Mouse (Mus musculus) MEL (cell line): ENCODE measurements around the gene Rpl19. TPM values are rescaled to one million over a fixed set of nuclear protein-coding genes. Genes with fewer than 3 reads are reported as not detected.

Experiments used
- DNase-seq: peaks from one replicate; pipeline ENCODE4 v3.0.0; 2011; ENCODE audit warnings: low read depth, low spot score
- H3K27ac ChIP-seq: 2 replicates; pipeline ENCODE4 v1.5.1; 2012; ENCODE audit warnings: low read depth, mild to moderate bottlenecking, control low read depth, low read length, moderate library complexity; ENCODE audit not compliant: control insufficient read depth
- H3K27me3 ChIP-seq, 2 experiments: fragments of 150-350 bp in 1 of 2; sonication (generic) in 1 of 2; 2 replicates each; pipeline ENCODE4 v1.6.1; 2012; ENCODE audit warnings: low read length in 2 of 2, mild to moderate bottlenecking in 2 of 2, improper control_type of control experiment in 1 of 2, moderate library complexity in 1 of 2; ENCODE audit not compliant: insufficient read depth in 2 of 2, control insufficient read depth in 1 of 2
- H3K36me3 ChIP-seq, 2 experiments: 2 replicates each; pipeline ENCODE4 v1.6.1; 2012 to 2014; ENCODE audit warnings: low read length in 2 of 2, improper control_type of control experiment in 1 of 2, inconsistent platforms in 1 of 2, mild to moderate bottlenecking in 1 of 2; ENCODE audit not compliant: insufficient read depth in 2 of 2, control insufficient read depth in 1 of 2
- H3K4me1 ChIP-seq, 2 experiments: fragments of 150-350 bp in 1 of 2; sonication (generic) in 1 of 2; 2 replicates each; pipeline ENCODE4 v1.6.1; 2012; ENCODE audit warnings: low read length in 2 of 2, improper control_type of control experiment in 1 of 2, mild to moderate bottlenecking in 1 of 2; ENCODE audit not compliant: insufficient read depth in 2 of 2, control insufficient read depth in 1 of 2
- H3K4me3 ChIP-seq, 2 experiments: fragments of 150-350 bp in 1 of 2; sonication (generic) in 1 of 2; 2 replicates each; pipeline ENCODE4 v1.5.1; 2012; ENCODE audit warnings: low read depth in 2 of 2, low read length in 2 of 2, mild to moderate bottlenecking in 2 of 2, moderate library complexity in 2 of 2, control low read depth in 1 of 2, improper control_type of control experiment in 1 of 2; ENCODE audit not compliant: control insufficient read depth in 1 of 2, insufficient read depth in 1 of 2
- H3K79me2 ChIP-seq: 2 replicates; pipeline ENCODE4 v1.6.1; 2012; ENCODE audit warnings: mild to moderate bottlenecking, low read length, moderate library complexity; ENCODE audit not compliant: control insufficient read depth, poor library complexity, insufficient read depth
- H3K9ac ChIP-seq: 2 replicates; pipeline ENCODE4 v1.6.1; 2012; ENCODE audit warnings: low read depth, mild to moderate bottlenecking, control low read depth, low read length, moderate library complexity; ENCODE audit not compliant: control insufficient read depth, poor library complexity, severe bottlenecking
- H3K9me3 ChIP-seq: fragments of 150-350 bp; sonication (generic); replicated peaks from 2 replicates; pipeline ENCODE4 v1.6.1; 2012; ENCODE audit warnings: mild to moderate bottlenecking, low read length, improper control_type of control experiment, moderate library complexity; ENCODE audit not compliant: insufficient read depth
- CHD1 ChIP-seq: IDR thresholded peaks from 2 replicates; pipeline ENCODE4 v1.6.1; 2012; ENCODE audit warnings: low read depth, mild to moderate bottlenecking, inconsistent platforms, low read length, improper control_type of control experiment
- CHD2 ChIP-seq: IDR thresholded peaks from 2 replicates; pipeline ENCODE4 v1.6.1; 2011; ENCODE audit warnings: low read length, improper control_type of control experiment
- CTCF ChIP-seq, 3 experiments: IDR thresholded peaks in 2 of 3; conservative IDR thresholded peaks in 1 of 3; 2 replicates each; pipeline ENCODE4 v1.5.1; 2011 to 2012; ENCODE audit warnings: low read length in 3 of 3, low read depth in 2 of 3, mild to moderate bottlenecking in 2 of 3, improper control_type of control experiment in 1 of 3, inconsistent platforms in 1 of 3, mixed read lengths in 1 of 3, moderate library complexity in 1 of 3; ENCODE audit not compliant: control insufficient read depth in 1 of 3, insufficient read depth in 1 of 3, poor library complexity in 1 of 3, severe bottlenecking in 1 of 3
- ELF1 ChIP-seq: IDR thresholded peaks from 2 replicates; pipeline ENCODE4 v1.6.1; 2014; ENCODE audit warnings: low read depth, mild to moderate bottlenecking, inconsistent platforms, low read length, improper control_type of control experiment, moderate library complexity
- GABPA ChIP-seq: IDR thresholded peaks from 2 replicates; pipeline ENCODE4 v1.6.1; 2012; ENCODE audit warnings: low read depth, mild to moderate bottlenecking, inconsistent platforms, low read length, improper control_type of control experiment, moderate library complexity
- GATA1 ChIP-seq: IDR thresholded peaks from 2 replicates; pipeline ENCODE4 v1.6.1; 2011; ENCODE audit warnings: low read depth, low read length, improper control_type of control experiment
- JUND ChIP-seq: IDR thresholded peaks from 2 replicates; pipeline ENCODE4 v1.6.1; 2011; ENCODE audit warnings: low read depth, mild to moderate bottlenecking, improper control_type of control experiment, low read length
- MXI1 ChIP-seq: IDR thresholded peaks from 2 replicates; pipeline ENCODE4 v1.6.1; 2011; ENCODE audit warnings: mild to moderate bottlenecking, low read depth, low read length, improper control_type of control experiment
- MYB ChIP-seq: IDR thresholded peaks from 2 replicates; pipeline ENCODE4 v1.6.1; 2011; ENCODE audit warnings: mild to moderate bottlenecking, low read depth, low read length, improper control_type of control experiment
- POLR2AphosphoS2 ChIP-seq: IDR thresholded peaks from 2 replicates; pipeline ENCODE4 v1.6.1; 2011; ENCODE audit warnings: low read length, improper control_type of control experiment
- RAD21 ChIP-seq: IDR thresholded peaks from 2 replicates; pipeline ENCODE4 v1.6.1; 2011; ENCODE audit warnings: mild to moderate bottlenecking, low read depth, low read length, improper control_type of control experiment
- TAL1 ChIP-seq: IDR thresholded peaks from 2 replicates; pipeline ENCODE4 v1.6.1; 2012; ENCODE audit warnings: mild to moderate bottlenecking, inconsistent platforms, low read length, moderate library complexity, mixed read lengths
- TCF12 ChIP-seq: IDR thresholded peaks from 2 replicates; pipeline ENCODE4 v1.6.1; 2014; ENCODE audit warnings: low read depth, mild to moderate bottlenecking, inconsistent platforms, low read length, improper control_type of control experiment, moderate library complexity
- USF1 ChIP-seq: IDR thresholded peaks from 2 replicates; pipeline ENCODE4 v1.6.1; 2014; ENCODE audit warnings: low read depth, mild to moderate bottlenecking, inconsistent platforms, low read length, improper control_type of control experiment, moderate library complexity
- ZKSCAN1 ChIP-seq: IDR thresholded peaks from 2 replicates; pipeline ENCODE4 v1.6.1; 2012; ENCODE audit warnings: low read depth, mild to moderate bottlenecking, inconsistent platforms, low read length, improper control_type of control experiment, moderate library complexity
- ZMIZ1 ChIP-seq: IDR thresholded peaks from 2 replicates; pipeline ENCODE4 v1.6.1; 2012; ENCODE audit warnings: low read depth, mild to moderate bottlenecking, inconsistent platforms, low read length, improper control_type of control experiment, moderate library complexity
- polyA plus RNA-seq, 2 experiments: library from polyadenylated mRNA; stranded (reverse) in 1 of 2; unstranded in 1 of 2; fragments of >175 nt in 1 of 2; fragments of >200 nt in 1 of 2; gene quantifications; 2 replicates each; pipeline versions ENCODE4 v1.2.1 to v1.2.4; 2012; ENCODE audit warnings: low replicate concordance in 2 of 2, low read depth in 1 of 2; ENCODE audit not compliant: insufficient read length in 2 of 2, insufficient read depth in 1 of 2, missing spikeins in 1 of 2
- total RNA-seq: library from RNA; depleted of rRNA; stranded (reverse); fragments of 300-350 nt; gene quantifications from 2 replicates; pipeline ENCODE4 v1.2.3, GENCODE M21; 2012

The Rpl19 gene
- total and polyA plus RNA-seq, 3 experiments = 210 to 4,715 (median 2,650) TPM

DNA sequence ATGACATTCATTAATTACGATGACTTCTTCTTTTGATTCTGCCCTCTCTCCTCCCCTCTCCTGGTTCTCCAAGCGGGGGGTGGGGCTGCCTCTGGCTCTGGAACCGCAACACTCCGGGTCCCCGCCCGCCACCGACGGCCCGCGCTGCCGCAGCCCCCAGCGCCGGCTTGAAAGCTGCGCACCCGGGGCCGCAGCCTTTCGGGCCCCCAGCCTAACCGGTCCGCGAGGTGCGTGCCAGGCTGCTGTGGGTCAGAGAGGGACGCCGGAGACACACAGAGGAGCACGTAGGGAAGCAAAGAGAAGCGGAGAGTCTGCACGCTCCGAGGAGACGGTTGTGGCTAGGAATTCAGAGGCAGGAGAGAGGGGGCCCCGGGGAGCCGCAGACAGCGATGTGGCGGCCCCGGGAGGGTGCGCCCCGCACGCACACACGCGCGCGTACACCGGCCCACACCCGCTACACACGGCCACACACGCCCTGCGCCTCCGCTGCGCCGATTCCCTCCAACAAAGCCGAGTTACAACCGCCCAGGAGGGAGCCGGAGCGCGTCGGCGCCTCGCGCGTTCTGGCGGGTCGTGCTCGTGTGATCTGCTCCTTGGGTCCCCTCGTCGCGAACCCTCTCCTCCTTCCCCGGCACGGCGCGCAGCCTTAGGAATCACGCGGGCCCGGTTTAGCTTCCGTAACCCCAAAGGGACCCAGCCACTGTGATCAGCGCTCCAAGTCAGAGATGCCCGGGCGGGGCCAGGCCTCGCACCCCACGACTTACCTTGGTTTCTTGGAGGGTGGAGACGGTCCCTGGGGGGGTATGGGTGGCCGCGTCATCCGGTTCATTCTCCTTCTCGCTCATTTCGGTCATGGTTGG lies 25.8 kb downstream of the Rpl19 start:
- DNase-seq = no peak
- no peak for TF ChIP-seq USF1
- no peak for TF ChIP-seq CHD2
- TF ChIP-seq ZKSCAN1 = no peak
- no peak for TF ChIP-seq GABPA
- no peak for TF ChIP-seq JUND
- TF ChIP-seq CHD1 = no peak
- TF ChIP-seq ZMIZ1 = no peak
- TF ChIP-seq CTCF (IDR thresholded peaks at IDR 0.05 in 2 of 3, conservative IDR thresholded peaks at IDR 0.05 in 1 of 3; ENCODE audit: control insufficient read depth in 1 of 3, insufficient read depth in 1 of 3, low read depth in 2 of 3, low read length in 3 of 3, poor library complexity in 1 of 3, severe bottlenecking in 1 of 3) = no peak
- TF ChIP-seq MYB = no peak
- TF ChIP-seq POLR2AphosphoS2 = no peak
- TF ChIP-seq RAD21 = no peak
- TF ChIP-seq TCF12 = no peak
- TF ChIP-seq TAL1 = no peak
- no peak for TF ChIP-seq ELF1
- TF ChIP-seq GATA1 = no peak
- no peak overlapping the region for H3K9ac ChIP-seq
- H3K27ac ChIP-seq = no peak overlapping the region
- H3K4me3 ChIP-seq = no peak overlapping the region
- no peaks in the 10 kb centered on the region for H3K27me3 ChIP-seq
- no peaks in the 10 kb centered on the region for H3K9me3 ChIP-seq
- no peaks in the 10 kb centered on the region for H3K4me1 ChIP-seq
- H3K79me2 ChIP-seq = no peaks in the 10 kb centered on the region
- H3K36me3 ChIP-seq = no peaks in the 10 kb centered on the region

- no peak for DNase-seq
- Histone ChIP-seq H3K79me2 (no peaks in the 10 kb centered on the region), H3K27ac (no peak within 1 kb of the TSS), H3K36me3 (no peaks in the 10 kb centered on the region), H3K4me1 (peaks cover 0 to 2% of the 10 kb centered on the region in 2 experiments; a peak in 1 of 4 replicates), H3K4me3 (no peak within 1 kb of the TSS), H3K9me3 (no peaks in the 10 kb centered on the region), H3K9ac (no peak within 1 kb of the TSS), H3K27me3 (no peaks in the 10 kb centered on the region)
- TF ChIP-seq TAL1 (no peak), JUND (no peak), MXI1 (no peak), ELF1 (no peak), USF1 (no peak)
Observed at GRCm38 (mm10) chr11:98052989-98053834, 26.7 kb downstream of the Rpl19 start, which contains the start of gene Stac2. Gene Stac2 (minus strand): TSS chr11:98053462.
